Comparison of ENCODE assay signal across 10 mouse cellular contexts in genomic region chr6:35349784-35350183, GRCm38 (mm10). TPM values are rescaled to one million over a fixed set of nuclear protein-coding genes. Genes with fewer than 3 reads are reported as not detected.
DNase-seq lines count a peak whose midpoint lies in the region; ATAC-seq lines count a peak whose summit lies in the region.
"Had no signal": no experiment of that assay in that cellular context is flagged by ENCODE, and none has a peak within 500 bp of the region (broad histone marks: within the 10 kb centered on the region; RNA-seq: fewer than 3 reads in every experiment).

No protein-coding gene starts in this region.

- 42% methylated on average over 7 of the region's 7 CpGs for WGBS in embryonic facial prominence, embryonic 14.5 days
- WGBS in embryonic facial prominence, embryonic 10.5 days: 68% methylated on average over 7 of the region's 7 CpGs

- DNase-seq in embryonic facial prominence, embryonic 14.5 days (ENCODE audit: low spot score): peak; percentile 50
- no peak for DNase-seq in embryonic facial prominence, embryonic 10.5 days (ENCODE audit: low spot score)
- DNase-seq in ovary, postnatal 36 days (ENCODE audit: low spot score): peak; percentile 23
- DNase-seq in ovary, postnatal 14 days (ENCODE audit: low spot score): no peak
- DNase-seq in kidney, postnatal 10 days: peak; percentile 30
- peak; percentile 78 for DNase-seq in testis, postnatal 14 days (ENCODE audit: low spot score)
- DNase-seq in cerebellum, adult 9-11 months: no peak
- DNase-seq: lung, embryonic 14.5 days had no signal

- ATAC-seq in embryonic facial prominence, embryonic 14.5 days (ENCODE audit: low read depth): no peak
- ATAC-seq in erythroblast, adult 5-6 weeks (replicated peaks; ENCODE audit: low FRiP score, poor library complexity, severe bottlenecking): no peak

- H3K4me1 ChIP-seq in embryonic facial prominence, embryonic 14.5 days (ENCODE audit: control insufficient read depth, insufficient read depth, low read length): peaks cover 15% of the 10 kb centered on the region
- H3K4me1 ChIP-seq in embryonic facial prominence, embryonic 10.5 days: peaks cover 29% of the 10 kb centered on the region

- no peak overlapping the region for H3K4me2 ChIP-seq in embryonic facial prominence, embryonic 14.5 days (ENCODE audit: low read depth, low read length)
- H3K4me2 ChIP-seq: embryonic facial prominence, embryonic 15.5 days; lung, embryonic 14.5 days had no signal

- no peaks in the 10 kb centered on the region for H3K9me3 ChIP-seq in embryonic facial prominence, embryonic 14.5 days (ENCODE audit: control insufficient read depth, low read length)
- no peaks in the 10 kb centered on the region for H3K9me3 ChIP-seq in embryonic facial prominence, embryonic 10.5 days
- H3K9me3 ChIP-seq: embryonic facial prominence, embryonic 15.5 days had no signal

- H3K36me3 ChIP-seq in embryonic facial prominence, embryonic 14.5 days (ENCODE audit: control insufficient read depth, insufficient read depth, low read length): no peaks in the 10 kb centered on the region
- no peaks in the 10 kb centered on the region for H3K36me3 ChIP-seq in embryonic facial prominence, embryonic 10.5 days (replicated peaks)
- H3K36me3 ChIP-seq: embryonic facial prominence, embryonic 15.5 days had no signal

- no peak overlapping the region for H3K9ac ChIP-seq in embryonic facial prominence, embryonic 14.5 days (ENCODE audit: low read depth, low read length)
- H3K9ac ChIP-seq: embryonic facial prominence, embryonic 15.5 days; lung, embryonic 14.5 days had no signal

- no peaks in the 10 kb centered on the region for H3K27me3 ChIP-seq in embryonic facial prominence, embryonic 14.5 days (replicated peaks; ENCODE audit: control insufficient read depth, insufficient read depth, low read length)
- H3K27me3 ChIP-seq in embryonic facial prominence, embryonic 10.5 days (replicated peaks; ENCODE audit: low read depth, poor library complexity, severe bottlenecking): peaks cover 6% of the 10 kb centered on the region; the same call in 1 of the 2 replicates
- H3K27me3 ChIP-seq: embryonic facial prominence, embryonic 15.5 days had no signal

- H3K27ac ChIP-seq in embryonic facial prominence, embryonic 14.5 days (replicated peaks; ENCODE audit: low read depth, low read length): no peak overlapping the region
- H3K27ac ChIP-seq in embryonic facial prominence, embryonic 10.5 days (replicated peaks): no peak overlapping the region
- H3K27ac ChIP-seq: embryonic facial prominence, embryonic 15.5 days had no signal

- no peak overlapping the region for H3K4me3 ChIP-seq in embryonic facial prominence, embryonic 14.5 days (ENCODE audit: low read depth, low read length)
- H3K4me3 ChIP-seq in embryonic facial prominence, embryonic 10.5 days: no peak overlapping the region
- H3K4me3 ChIP-seq: embryonic facial prominence, embryonic 15.5 days had no signal

RNA-seq across cellular contexts. Expression of gene Fam180a, which starts 23.8 kb away (rescaled TPM):
- polyA plus RNA-seq in embryonic facial prominence, embryonic 14.5 days (2014; fragmentation: Nextera tagmentation; extraction: Ambion mirVana): 4.1 and 4.3 TPM in 2 replicates
- polyA plus RNA-seq in embryonic facial prominence, embryonic 10.5 days (2016; fragmentation: Nextera tagmentation; extraction: Ambion mirVana): not detected in 2 replicates
- not detected in 2 replicates for total RNA-seq in erythroblast, adult 5-6 weeks (2015; ENCODE audit: low replicate concordance)
- not detected in 2 replicates for total RNA-seq in erythroblast, adult 5-6 weeks (2017; ENCODE audit: low replicate concordance)

RNA-seq across cellular contexts. Expression of gene Slc13a4, which starts 41.9 kb away (rescaled TPM):
- polyA plus RNA-seq in embryonic facial prominence, embryonic 14.5 days (2014; fragmentation: Nextera tagmentation; extraction: Ambion mirVana): 2.5 and 3.0 TPM in 2 replicates
- 0.50 and 0.57 TPM in 2 replicates for polyA plus RNA-seq in embryonic facial prominence, embryonic 10.5 days (2016; fragmentation: Nextera tagmentation; extraction: Ambion mirVana)
- total RNA-seq in erythroblast, adult 5-6 weeks (2015; ENCODE audit: low replicate concordance): not detected in 2 replicates
- total RNA-seq in erythroblast, adult 5-6 weeks (2017; ENCODE audit: low replicate concordance): not detected in 2 replicates

Comparison
In these comparisons a context has a peak if more than half of its experiments do, and no peak if none do; other contexts are left out.
1. DNase-seq: peak in embryonic facial prominence, embryonic 14.5 days (single experiment), ovary, postnatal 36 days (single experiment), kidney, postnatal 10 days (single experiment) and testis, postnatal 14 days (single experiment); none in embryonic facial prominence, embryonic 10.5 days (single experiment), ovary, postnatal 14 days (single experiment) and cerebellum, adult 9-11 months (single experiment).